ENCODE assay signal across 25 mouse cellular contexts in the genomic region with DNA sequence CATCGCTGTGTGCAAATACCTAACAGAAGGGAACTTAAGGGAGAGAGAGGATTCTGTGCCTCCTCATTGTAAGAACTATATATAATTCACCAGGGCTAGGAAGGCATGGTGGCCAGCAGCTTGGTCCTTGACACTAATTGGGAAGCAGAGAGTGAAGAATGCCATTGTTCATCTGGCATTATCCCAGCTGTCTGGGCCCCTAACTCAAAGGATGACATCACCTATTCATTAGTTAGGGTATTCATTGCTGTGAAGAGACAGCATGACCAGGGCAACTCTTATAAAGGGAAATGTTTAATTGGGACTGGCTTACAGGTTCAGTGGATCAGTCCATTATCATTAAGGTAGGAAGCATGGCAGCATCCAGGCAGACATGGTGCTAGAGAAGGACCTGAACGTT. TPM values are rescaled to one million over a fixed set of nuclear protein-coding genes. Genes with fewer than 3 reads are reported as not detected.
DNase-seq lines count a peak whose midpoint lies in the region; ATAC-seq and TF ChIP-seq lines count a peak whose summit lies in the region.
"Had no signal": no experiment of that assay in that cellular context is flagged by ENCODE, and none has a peak within 500 bp of the region (broad histone marks: within the 10 kb centered on the region; RNA-seq: fewer than 3 reads in every experiment).

No protein-coding gene starts in this region.

- no peak overlapping the region for H3K9ac ChIP-seq in forebrain, embryonic 11.5 days (ENCODE audit: low read length)
- no peak overlapping the region for H3K9ac ChIP-seq in forebrain, embryonic 15.5 days (replicated peaks)
- H3K9ac ChIP-seq: heart, embryonic 13.5 days; hindbrain, embryonic 14.5 days had no signal

- H3K27me3 ChIP-seq in forebrain, embryonic 11.5 days (ENCODE audit: control insufficient read depth, insufficient read depth, low read length), result no peaks in the 10 kb centered on the region
- H3K27me3 ChIP-seq in forebrain, embryonic 15.5 days, result no peaks in the 10 kb centered on the region
- H3K27me3 ChIP-seq: CH12.LX; heart, embryonic 13.5 days had no signal

- 39% methylated on average over 2 of the region's 2 CpGs for WGBS in forebrain, embryonic 11.5 days
- WGBS in forebrain, embryonic 15.5 days, result 12% methylated on average over 2 of the region's 2 CpGs

- no peaks in the 10 kb centered on the region for H3K9me3 ChIP-seq in forebrain, embryonic 11.5 days (ENCODE audit: control insufficient read depth, low read length)
- no peaks in the 10 kb centered on the region for H3K9me3 ChIP-seq in forebrain, embryonic 15.5 days
- H3K9me3 ChIP-seq: G1E; heart, embryonic 10.5 days; heart, embryonic 13.5 days had no signal

- no peak for TF ChIP-seq CTCF in brain, embryonic 14.5 days (IDR thresholded peaks at IDR 0.05; ENCODE audit: borderline replicate concordance, extremely low read depth, insufficient read depth, insufficient read length)

- intact Hi-C loops in left cerebral cortex, postnatal 10 days (cut with DNase I), result no loop called here

- no peaks in the 10 kb centered on the region for H3K36me3 ChIP-seq in forebrain, embryonic 11.5 days (ENCODE audit: control insufficient read depth, insufficient read depth, low read length)
- no peaks in the 10 kb centered on the region for H3K36me3 ChIP-seq in forebrain, embryonic 15.5 days
- H3K36me3 ChIP-seq: G1E; heart, embryonic 10.5 days; heart, embryonic 13.5 days had no signal

- ATAC-seq in forebrain, embryonic 11.5 days (replicated peaks; ENCODE audit: low FRiP score), result peak; percentile 83
- ATAC-seq in forebrain, embryonic 15.5 days (replicated peaks), result no peak
- no peak for ATAC-seq in inflammation-experienced regulatory T-cells, adult 6 months
- ATAC-seq: hindbrain, postnatal 0 days; intestine, postnatal 0 days had no signal

- no peak for TF ChIP-seq POLR2A in brain, embryonic 14.5 days (IDR thresholded peaks at IDR 0.05; ENCODE audit: borderline replicate concordance, extremely low read depth, insufficient read depth, insufficient read length, poor library complexity, severe bottlenecking)

- no peak overlapping the region for H3K4me3 ChIP-seq in forebrain, embryonic 11.5 days (ENCODE audit: low read depth, low read length)
- H3K4me3 ChIP-seq in forebrain, embryonic 15.5 days, result no peak overlapping the region
- H3K4me3 ChIP-seq: heart, adult 2 months; heart, embryonic 10.5 days; heart, embryonic 13.5 days had no signal

- no peak overlapping the region for H3K4me2 ChIP-seq in forebrain, embryonic 11.5 days (ENCODE audit: low read depth, low read length, severe bottlenecking)
- H3K4me2 ChIP-seq in forebrain, embryonic 15.5 days (replicated peaks), result no peak overlapping the region
- H3K4me2 ChIP-seq: heart, embryonic 13.5 days; hindbrain, embryonic 14.5 days had no signal

- 0 out of 2 replicates have a peak overlapping the region, but pooled peaks have one; percentile 58 for H3K27ac ChIP-seq in forebrain, embryonic 11.5 days (ENCODE audit: low read depth, low read length)
- no peak overlapping the region for H3K27ac ChIP-seq in forebrain, embryonic 15.5 days (replicated peaks)
- H3K27ac ChIP-seq: heart, adult 2 months; heart, embryonic 10.5 days; heart, embryonic 13.5 days; hindbrain, embryonic 14.5 days; hindbrain, postnatal 0 days had no signal

- peak; percentile 54 for DNase-seq in forebrain, embryonic 11.5 days (ENCODE audit: low spot score)
- peak; percentile 80 for DNase-seq in brain, embryonic 14.5 days (ENCODE audit: low read depth)
- DNase-seq in retina, embryonic 14.5 days (ENCODE audit: low spot score), result peak; percentile 72
- no peak for DNase-seq in left cerebral cortex, postnatal 10 days (ENCODE audit: extremely low spot score in 1 of 2, low spot score in 2 of 2)
- DNase-seq: adrenal gland, adult 2 months; adrenal gland, postnatal 14 days; B cell, adult 2 months; cerebellum, adult 11-12 months; cerebellum, adult 8-10 months; cerebellum, postnatal 10 days; cerebellum, postnatal 36 days; gastrocnemius, postnatal 25 days; heart, adult 2 months; heart, postnatal 14 days; heart, postnatal 4 days; kidney, adult 2 months had no signal

- 0 out of 2 replicates have a peak, but pooled peaks cover 2% of the 10 kb centered on the region for H3K4me1 ChIP-seq in forebrain, embryonic 11.5 days (replicated peaks; ENCODE audit: control insufficient read depth, insufficient read depth, low read length)
- no peaks in the 10 kb centered on the region for H3K4me1 ChIP-seq in forebrain, embryonic 15.5 days

RNA-seq across cellular contexts. Expression of a gene that starts 31.5 kb away (rescaled TPM):
- polyA plus RNA-seq in forebrain, embryonic 11.5 days (2014; fragmentation: Nextera tagmentation; extraction: Ambion mirVana), result 14.6 and 14.8 TPM in 2 replicates
- 12.6 and 14.2 TPM in 2 replicates for polyA plus RNA-seq in forebrain, embryonic 15.5 days (2015; fragmentation: Nextera tagmentation; extraction: Ambion mirVana)
- 34.2 and 46.3 TPM in 2 replicates for polyA plus RNA-seq in brain, embryonic 14.5 days (2012; rRNA removed)
- total RNA-seq in left cerebral cortex, postnatal 10 days (2021), result 100 to 1,000 TPM; 107 to 115 TPM
- 10 to 100 TPM in 2 of 3 experiments, 1 to 10 TPM in 1; 3.3 to 14.3 (median 12.6) TPM for polyA plus RNA-seq in inflammation-experienced regulatory T-cells, adult 6 months (2017; shearing (Covaris generic))
- polyA plus RNA-seq: G1E had no signal

RNA-seq across cellular contexts. Expression of a gene that starts 47.4 kb away (rescaled TPM):
- polyA plus RNA-seq in forebrain, embryonic 11.5 days (2014; fragmentation: Nextera tagmentation; extraction: Ambion mirVana), result 3.0 and 3.9 TPM in 2 replicates
- 7.1 and 7.9 TPM in 2 replicates for polyA plus RNA-seq in forebrain, embryonic 15.5 days (2015; fragmentation: Nextera tagmentation; extraction: Ambion mirVana)
- 10.0 and 24.6 TPM in 2 replicates for polyA plus RNA-seq in brain, embryonic 14.5 days (2012; rRNA removed)
- 10 to 100 TPM; 69.4 to 71.9 TPM for total RNA-seq in left cerebral cortex, postnatal 10 days (2021)
- polyA plus RNA-seq in inflammation-experienced regulatory T-cells, adult 6 months (2017; shearing (Covaris generic)), result under 1 TPM in 2 of 3 experiments, not detected in 1; 0.11 to 0.20 TPM
- polyA plus RNA-seq: G1E had no signal

Comparison
In these comparisons a context has a peak if more than half of its experiments do, and no peak if none do; other contexts are left out.
1. DNase-seq: peak in forebrain, embryonic 11.5 days (single experiment), brain, embryonic 14.5 days (single experiment) and retina, embryonic 14.5 days (single experiment); none in left cerebral cortex, postnatal 10 days (0 of 2).